Mouse (Mus musculus): ENCODE results near the gene Oprd1. TPM values are rescaled to one million over a fixed set of nuclear protein-coding genes. Genes with fewer than 3 reads are reported as not detected.

Gene Oprd1
- total RNA-seq, 2 experiments from 2014 or later, result 0.04 TPM; not detected in 1

- intact Hi-C loops (cut with DNase I; ENCODE audit: low total_unique reads), result loop anchor here (5.0 to 10.0 kb wide), 2 partner anchors 83 to 251 kb away; no protein-coding TSS in a partner anchor
- no peak for DNase-seq
These were observed 50.4 kb downstream of the Oprd1 start for GRCm38 (mm10) chr4:132093928-132094327.

GRCm38 (mm10) chr4:132093136-132093535 lies 51.1 kb downstream of the Oprd1 start:
- peak; percentile 29 for DNase-seq
- intact Hi-C loops (cut with DNase I; ENCODE audit: low total_unique reads), result loop anchor here (5.0 to 10.0 kb wide), 2 partner anchors 84 to 252 kb away; no protein-coding TSS in a partner anchor

DNA sequence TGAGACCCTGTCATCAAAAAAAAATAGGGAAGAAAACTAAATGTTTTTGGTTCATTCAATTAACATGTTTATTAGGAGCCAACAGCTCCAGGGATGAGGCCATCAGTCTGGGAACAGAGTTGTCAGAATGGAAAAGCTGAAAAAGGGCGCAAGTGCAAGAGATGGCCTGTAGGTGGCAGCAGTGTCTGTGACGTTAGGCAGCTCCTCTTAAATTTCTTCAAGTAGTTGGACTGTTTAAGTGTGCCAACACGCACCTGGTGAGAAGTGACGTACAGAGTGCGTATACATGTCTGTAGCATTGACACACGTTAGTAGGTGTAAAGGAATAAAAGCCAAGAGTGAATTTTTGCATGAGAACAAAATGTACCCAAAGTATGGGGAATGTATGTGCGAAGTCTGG lies 55.4 kb downstream of the Oprd1 start:
- intact Hi-C loops (cut with DNase I; ENCODE audit: low total_unique reads), result no loop called here
- peak; percentile 42 for DNase-seq

GRCm38 (mm10) chr4:132085114-132085513 lies 59.2 kb downstream of the Oprd1 start:
- no peak for DNase-seq
- intact Hi-C loops (cut with DNase I; ENCODE audit: low total_unique reads), result no loop called here

DNA sequence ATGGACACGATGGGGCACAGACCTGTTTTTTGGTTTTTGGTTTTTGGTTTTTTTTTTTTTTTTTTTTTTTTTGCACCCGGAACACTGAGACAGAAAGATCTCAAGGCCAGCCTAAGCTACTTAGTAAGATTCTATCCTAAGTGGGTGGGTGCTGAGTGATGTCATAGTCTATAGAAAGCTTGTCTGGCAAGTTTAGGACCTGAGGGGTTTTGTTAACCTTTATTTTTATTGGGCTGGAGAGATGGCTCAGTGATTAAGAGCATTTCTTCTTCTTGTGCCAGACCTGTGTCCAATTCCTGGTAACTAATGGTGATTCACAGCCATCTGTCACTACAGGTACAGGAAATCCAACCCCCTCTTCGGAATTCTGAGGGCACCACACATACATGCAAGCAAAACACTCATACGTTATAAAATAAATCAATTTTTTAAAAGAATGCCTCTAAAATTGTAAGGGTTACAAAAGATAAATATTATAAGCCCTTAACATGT lies 63.7 kb downstream of the Oprd1 start:
- DNase-seq, result no peak
- intact Hi-C loops (cut with DNase I; ENCODE audit: low total_unique reads), result no loop called here

DNA sequence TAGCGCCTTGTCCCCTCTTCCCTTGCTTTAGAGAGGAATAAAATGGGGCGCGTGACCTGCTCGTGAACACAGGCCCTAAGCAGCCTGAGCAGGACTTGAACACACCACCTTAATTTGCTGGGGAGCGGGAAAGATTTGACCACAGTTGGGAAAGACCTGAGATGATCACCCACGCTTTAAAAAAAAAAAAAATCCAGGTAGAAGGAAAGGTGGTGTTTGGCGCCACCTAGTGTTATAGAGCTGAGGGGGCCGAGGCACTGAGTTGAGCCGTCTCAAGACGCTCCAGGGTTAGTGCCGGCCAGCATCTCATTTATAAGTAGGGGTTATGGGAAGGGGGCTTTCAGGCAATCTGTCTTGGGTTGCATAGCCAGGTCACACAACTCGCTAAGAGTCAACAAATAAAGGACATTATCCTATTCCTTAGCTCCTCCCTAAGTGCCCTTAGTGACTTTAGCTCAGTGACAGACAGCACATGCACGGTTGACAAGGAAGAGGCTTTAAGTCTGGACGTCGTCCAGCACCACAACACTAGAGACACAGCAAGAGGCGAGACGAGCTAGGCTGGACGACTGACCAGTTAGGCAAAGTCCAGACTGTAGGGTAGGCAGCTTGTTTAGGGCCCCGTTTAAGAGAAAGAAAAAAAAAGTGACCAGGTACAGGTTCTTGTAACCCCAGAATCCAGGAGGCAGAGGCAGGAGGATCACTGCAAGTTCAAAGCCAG lies 64.6 kb downstream of the Oprd1 start:
- DNase-seq, result peak; percentile 54
- intact Hi-C loops (cut with DNase I; ENCODE audit: low total_unique reads), result loop anchor here (2.0 to 5.0 kb wide), 2 partner anchors 103 to 217 kb away; no protein-coding TSS in a partner anchor

DNA sequence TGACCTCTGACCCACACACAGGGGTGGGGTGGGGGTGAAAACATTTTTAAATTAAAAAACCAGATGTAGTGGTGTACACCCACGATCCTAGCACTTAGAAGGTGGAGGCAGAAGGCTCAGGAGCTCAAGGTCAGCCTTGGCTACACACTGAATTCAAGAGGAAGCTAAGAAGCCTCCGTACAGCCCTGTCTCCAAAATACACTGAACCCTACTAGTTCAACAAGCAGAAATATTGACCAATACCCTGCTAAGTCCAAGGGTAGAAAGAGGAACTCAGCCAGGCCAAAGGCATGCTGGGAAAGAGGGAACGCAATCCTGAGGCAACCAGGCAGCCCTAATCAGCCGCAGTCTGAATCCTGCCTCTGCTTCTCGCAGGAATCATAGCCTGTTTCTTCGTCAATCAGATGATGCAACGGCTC lies 66.0 kb downstream of the Oprd1 start:
- intact Hi-C loops (cut with DNase I; ENCODE audit: low total_unique reads), result loop anchor here (2.0 to 5.0 kb wide), 2 partner anchors 102 to 216 kb away; no protein-coding TSS in a partner anchor
- DNase-seq, result no peak

DNA sequence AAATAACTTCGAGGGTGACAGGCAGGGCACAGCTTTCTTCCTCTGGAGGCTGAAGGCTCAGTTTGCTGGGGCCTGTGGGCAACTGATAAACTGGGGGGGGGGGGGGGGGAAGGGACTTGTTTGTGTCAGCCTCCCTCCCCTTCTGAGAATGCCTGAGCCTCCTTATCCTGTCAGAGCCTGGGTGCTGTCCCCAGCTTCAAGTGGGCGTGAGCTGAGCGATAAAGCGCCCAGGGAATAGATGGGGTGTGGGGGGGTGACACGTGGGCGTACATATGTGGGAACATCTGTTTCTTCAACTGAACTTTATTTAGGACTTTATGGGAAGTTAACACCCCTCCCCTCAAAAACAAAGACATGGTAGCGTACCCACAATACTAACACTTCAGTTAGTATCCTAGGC lies 66.8 kb downstream of the Oprd1 start:
- DNase-seq, result no peak
- intact Hi-C loops (cut with DNase I; ENCODE audit: low total_unique reads), result loop anchor here (5.0 kb wide), 1 partner anchor 215 kb away; no protein-coding TSS in a partner anchor

- peak; percentile 43 for DNase-seq
- intact Hi-C loops (cut with DNase I; ENCODE audit: low total_unique reads), result loop anchor here (5.0 kb wide), 1 partner anchor 214 kb away; no protein-coding TSS in a partner anchor
These were observed 67.5 kb downstream of the Oprd1 start for GRCm38 (mm10) chr4:132076480-132077405.

GRCm38 (mm10) chr4:132075796-132076195 lies 68.5 kb downstream of the Oprd1 start:
- intact Hi-C loops (cut with DNase I; ENCODE audit: low total_unique reads), result loop anchor here (5.0 kb wide), 1 partner anchor 213 kb away; no protein-coding TSS in a partner anchor
- no peak for DNase-seq

GRCm38 (mm10) chr4:132074933-132075769 lies 69.1 kb downstream of the Oprd1 start, which contains the start of gene Epb41:
TSS of gene Epb41 (minus strand) at chr4:132075321.
- DNase-seq, result peak; percentile 94

GRCm38 (mm10) chr4:132074077-132074932 lies 70.0 kb downstream of the Oprd1 start, which contains the start of gene Gm10300:
TSS of gene Gm10300 (plus strand) at chr4:132074697.
- peak; percentile 36 for DNase-seq
- intact Hi-C loops (cut with DNase I; ENCODE audit: low total_unique reads), result no loop called here

More at GRCm38 (mm10) chr4:132074933-132075769, 69.1 kb downstream of the Oprd1 start, which contains the start of gene Epb41:
- intact Hi-C loops (cut with DNase I; ENCODE audit: low total_unique reads), result loop anchor here (5.0 kb wide), 1 partner anchor 213 kb away; no protein-coding TSS in a partner anchor

DNA sequence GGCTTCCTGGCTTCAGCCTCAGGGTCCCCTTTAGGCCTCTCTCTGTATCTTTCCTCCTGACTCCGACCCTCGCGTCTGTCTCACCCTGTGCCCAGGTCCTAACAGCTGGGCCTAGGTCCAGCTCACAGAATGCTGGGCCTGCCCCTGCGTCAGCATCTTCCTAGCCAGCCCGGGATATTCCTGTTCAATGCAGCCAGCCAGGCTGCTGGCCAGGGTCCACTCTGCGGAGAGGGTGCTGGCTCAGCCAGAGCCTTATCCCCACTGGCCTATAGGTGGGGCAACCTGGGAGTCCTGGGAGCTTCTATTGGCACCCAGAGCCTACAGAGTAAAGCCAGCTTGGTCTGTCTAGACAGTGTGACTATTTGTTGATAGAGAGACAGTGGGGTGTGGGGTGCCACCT lies 71.3 kb downstream of the Oprd1 start:
- intact Hi-C loops (cut with DNase I; ENCODE audit: low total_unique reads), result no loop called here

GRCm38 (mm10) chr4:132072156-132072555 lies 72.1 kb downstream of the Oprd1 start:
- intact Hi-C loops (cut with DNase I; ENCODE audit: low total_unique reads), result no loop called here
- DNase-seq, result no peak

More for the DNA sequence above, 71.3 kb downstream of the Oprd1 start:
- peak; percentile 61 for DNase-seq

- intact Hi-C loops (cut with DNase I; ENCODE audit: low total_unique reads), result no loop called here
- no peak for DNase-seq
These were observed 72.6 kb downstream of the Oprd1 start for GRCm38 (mm10) chr4:132071674-132072073.

- DNase-seq, result no peak
- intact Hi-C loops (cut with DNase I; ENCODE audit: low total_unique reads), result no loop called here
These were observed 76.4 kb downstream of the Oprd1 start for GRCm38 (mm10) chr4:132067938-132068235.

- intact Hi-C loops (cut with DNase I; ENCODE audit: low total_unique reads), result no loop called here
These were observed 77.0 kb downstream of the Oprd1 start for GRCm38 (mm10) chr4:132067112-132067937.

More at GRCm38 (mm10) chr4:132067112-132067937, 77.0 kb downstream of the Oprd1 start:
- no peak for DNase-seq

Data from gastrocnemius, postnatal 14 days (tissue).